Mouse (Mus musculus) cerebellum, postnatal 25 days (tissue): ENCODE measurements around the gene Irgc1.

Experiments
- DNase-seq, 2 experiments: peaks; one replicate each; pipeline ENCODE4 v3.0.0; 2021; ENCODE audit warnings: mixed read lengths in 2 of 2

Irgc1 gene

DNA sequence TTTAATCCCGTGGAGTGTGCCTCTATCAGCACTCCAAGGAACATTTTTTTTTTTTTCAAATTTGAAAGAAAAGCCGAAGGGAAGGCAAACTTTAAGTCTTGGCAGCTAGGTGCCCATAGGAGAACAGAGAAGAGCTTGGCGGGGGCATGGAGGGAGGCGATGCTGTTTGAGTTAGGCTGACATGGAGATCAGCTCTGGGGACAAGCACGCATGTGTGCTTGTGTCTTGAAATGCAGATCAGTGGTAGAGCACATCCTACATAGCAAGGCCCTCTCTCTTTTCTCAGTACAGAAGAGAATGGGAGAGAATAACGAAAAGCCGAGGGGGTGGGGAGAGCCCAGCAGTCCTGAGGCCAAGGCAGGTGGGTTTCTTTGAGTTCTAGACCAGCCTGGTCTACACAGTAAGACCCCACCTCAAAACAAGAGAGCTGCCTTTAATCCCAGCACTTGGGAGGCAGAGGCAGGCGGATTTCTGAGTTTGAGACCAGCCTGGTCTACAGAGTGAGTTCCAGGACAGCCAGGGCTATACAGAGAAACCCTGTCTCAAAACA, 53.7 kb downstream of the Irgc1 start:
- no peak for DNase-seq

DNA sequence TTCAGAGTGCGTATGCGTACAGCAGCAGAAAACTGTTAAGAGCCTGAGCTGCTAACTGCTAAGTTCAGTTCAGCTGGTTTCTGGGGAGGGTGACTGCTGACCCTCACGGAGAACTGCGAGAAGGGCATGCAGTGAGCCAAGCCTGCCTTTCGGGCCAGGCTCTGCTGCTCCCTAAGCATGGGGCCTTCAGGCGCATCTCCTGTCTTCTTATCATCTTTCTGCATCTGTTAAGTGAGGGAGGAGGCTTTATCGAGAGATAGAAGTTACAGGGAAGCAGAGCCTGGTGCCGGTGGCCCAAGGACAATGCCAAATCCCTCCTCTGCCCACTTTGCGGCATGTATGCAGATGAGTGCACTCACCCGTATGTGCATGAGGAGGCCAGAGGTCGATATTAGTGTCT, 55.3 kb downstream of the Irgc1 start:
- no peak for DNase-seq

DNA sequence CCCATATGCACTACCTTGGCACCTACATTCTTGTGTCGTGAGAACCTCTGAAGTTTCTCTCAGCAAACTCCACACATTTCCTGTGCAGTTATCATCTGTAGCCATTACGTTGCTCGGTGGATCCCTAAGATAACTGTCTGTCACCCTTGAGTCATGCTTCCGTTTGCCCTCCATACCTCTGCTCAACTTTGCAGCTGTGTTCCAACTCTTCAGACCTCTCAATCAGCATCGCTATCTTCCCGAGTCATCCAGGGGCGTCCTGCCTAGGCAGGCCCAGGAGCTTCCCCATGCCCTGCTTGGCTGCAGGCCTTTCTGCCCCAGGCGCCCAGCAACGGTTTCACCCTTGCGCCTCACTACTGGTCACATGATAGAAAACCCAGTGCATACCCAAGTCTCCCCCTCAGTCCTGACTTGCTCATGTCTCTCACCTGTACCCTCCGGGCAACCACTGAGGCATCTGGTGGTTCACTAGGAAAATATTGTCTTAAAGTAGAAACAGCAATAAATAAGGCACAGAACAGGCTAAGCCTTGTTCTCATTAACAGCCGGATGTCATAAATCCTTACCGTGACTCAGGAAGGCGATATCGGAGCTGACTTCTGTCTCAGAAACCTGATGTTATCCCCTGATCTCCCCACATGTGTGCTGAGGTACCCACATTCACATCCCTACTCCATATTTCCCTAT, 57.5 kb downstream of the Irgc1 start:
- no peak for DNase-seq

DNA sequence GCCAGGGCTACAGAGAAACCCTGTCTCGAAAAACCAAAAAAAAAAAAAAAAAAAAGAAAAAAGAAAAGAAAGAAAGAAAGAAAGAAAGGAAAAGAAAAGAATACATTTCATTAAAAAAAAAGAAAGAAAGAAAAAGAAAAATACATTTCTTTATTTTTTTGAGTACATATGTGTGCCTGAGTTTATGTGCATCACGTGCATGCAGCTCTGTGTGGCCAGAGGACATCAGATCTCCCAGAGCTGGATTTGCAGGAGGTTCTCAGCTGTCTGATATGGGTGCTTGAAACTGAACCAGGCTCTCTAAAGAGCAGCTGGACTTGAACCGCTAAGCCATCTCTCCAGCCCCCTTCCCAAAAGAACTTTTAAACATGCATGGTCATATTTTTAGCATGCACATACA, 58.0 kb downstream of the Irgc1 start:
- DNase-seq, result no peak

DNA sequence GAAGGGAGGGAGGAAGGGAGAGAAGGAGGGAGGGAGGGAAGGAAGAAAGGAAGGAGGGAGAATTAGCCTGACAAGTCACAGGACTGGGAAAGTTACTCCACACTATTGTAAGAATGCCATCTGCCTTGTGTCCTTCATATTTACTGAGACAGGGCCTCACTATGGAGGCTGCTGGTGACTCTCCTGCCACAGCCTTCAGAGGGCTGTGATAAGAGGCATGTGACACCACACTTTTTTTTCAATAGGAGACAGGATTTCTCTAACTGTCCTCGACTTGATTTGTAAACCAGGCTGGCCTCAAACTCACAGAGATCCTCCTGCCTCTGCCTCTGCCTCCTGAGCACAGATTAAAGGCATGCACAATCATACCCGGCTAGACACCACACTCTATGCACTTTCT, 60.4 kb downstream of the Irgc1 start:
- no peak for DNase-seq

DNA sequence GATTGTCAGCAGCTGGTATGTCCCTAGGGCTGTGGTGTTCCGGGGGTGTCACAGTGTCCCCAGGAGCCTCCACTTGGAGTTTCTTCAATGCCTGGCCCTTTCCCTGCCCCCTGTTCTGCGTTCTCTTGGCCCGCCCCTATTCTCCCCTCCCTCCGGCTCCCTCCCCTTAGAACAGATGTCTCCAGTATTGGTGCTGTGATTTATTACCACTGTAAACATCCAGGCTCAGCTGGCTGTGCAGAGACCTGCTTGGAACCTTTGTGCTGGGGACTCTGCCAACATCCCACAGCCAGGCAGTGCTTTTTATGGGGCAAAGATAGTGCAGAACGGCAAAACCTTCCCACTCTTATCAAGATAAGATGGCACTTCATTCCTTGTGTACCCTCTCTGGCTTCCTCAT, 61.0 kb downstream of the Irgc1 start:
- no peak for DNase-seq

DNA sequence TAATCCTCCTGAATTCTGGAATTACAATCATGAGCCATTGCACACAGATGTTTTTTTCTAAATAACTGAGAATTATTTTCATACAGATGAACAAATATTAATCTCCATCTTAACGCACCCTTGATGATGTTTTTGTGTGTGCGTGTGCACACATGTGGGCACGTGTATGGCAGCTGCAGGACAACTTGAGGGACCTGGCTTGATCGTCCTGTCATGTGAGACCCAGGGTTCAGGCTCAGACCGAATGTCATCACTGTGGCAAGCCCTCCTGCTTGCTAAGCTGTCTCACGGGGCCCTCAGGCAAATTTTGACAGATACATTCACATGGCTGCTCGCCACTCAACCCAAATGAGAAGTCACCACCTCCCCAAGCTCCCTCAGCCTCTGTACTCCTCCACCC, 61.6 kb downstream of the Irgc1 start:
- no peak for DNase-seq

DNA sequence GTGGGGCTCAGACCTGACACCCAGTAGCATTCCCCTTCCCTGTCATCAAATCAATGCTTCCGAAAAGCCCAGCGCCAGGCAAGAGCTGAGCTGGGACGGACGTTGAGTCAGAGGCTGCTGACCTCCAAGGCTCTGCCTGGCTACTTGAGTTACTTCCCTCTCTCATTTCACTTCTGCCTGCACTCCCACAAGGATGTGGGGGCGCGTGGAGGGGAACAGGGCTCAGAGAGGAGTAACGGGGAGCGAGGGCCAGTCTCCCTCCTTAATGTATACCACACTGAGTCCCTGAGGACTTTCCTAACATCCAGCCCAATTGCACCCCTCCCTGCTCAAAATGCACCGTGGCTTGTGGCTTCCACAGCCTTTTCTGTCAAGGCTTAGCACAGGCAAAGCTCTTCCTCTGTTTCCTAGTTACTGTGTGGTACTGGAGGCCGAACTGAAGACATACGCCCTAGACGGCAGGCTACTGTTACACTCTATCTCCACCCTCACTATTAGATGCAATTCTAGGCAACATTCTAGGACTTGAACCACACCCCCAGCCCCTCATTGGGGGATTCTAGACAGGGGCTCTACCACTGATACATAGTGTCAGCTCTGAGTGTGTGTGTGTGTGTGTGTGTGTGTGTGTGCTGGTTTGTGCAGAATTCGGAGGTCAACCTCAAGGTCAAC, 62.4 kb downstream of the Irgc1 start:
- no peak for DNase-seq

DNA sequence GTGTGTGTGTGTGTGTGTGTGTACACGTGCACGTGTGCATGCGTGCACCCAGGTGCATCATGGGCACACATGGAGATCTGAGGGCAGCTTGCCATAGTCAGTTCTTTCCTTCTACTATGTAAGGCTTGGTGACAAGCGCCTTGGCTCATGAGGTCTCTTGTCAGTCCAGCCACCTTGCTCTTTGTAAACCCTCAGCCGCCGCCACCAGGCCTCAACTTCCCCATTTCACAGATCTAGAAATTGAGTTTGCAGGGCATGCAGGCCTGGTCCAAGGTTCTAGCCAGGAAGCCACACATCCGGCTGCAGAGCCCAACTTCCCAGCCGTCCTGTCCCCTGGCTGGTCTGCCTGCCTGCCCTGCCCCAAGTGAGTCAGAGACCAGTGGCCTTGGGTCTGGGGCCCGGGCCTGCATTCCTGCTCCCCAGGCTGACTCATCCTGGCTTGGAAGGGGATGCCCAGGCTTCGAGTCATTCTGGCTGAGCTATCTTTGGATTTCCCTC, 65.0 kb downstream of the Irgc1 start:
- no peak for DNase-seq

DNA sequence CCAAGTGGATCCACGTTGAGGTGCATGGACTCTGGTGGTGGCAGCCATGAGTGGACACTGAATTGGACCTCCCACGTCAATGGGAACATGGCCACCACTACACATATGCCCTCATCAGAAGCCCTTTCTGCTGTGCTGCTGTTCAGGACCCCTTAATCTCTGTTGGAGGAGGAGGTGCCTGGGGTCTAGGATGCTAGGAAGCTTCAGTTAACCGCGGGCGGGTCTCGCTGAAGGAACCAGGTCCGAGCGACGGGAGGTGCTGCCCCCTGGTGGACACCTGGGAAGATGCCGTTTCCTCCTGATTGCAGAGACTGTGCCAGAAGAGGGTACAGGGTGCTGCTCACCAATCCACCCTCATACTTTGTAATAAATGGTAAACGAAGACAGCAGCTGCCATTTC, 67.3 kb downstream of the Irgc1 start:
- DNase-seq, result peak; percentile 87 to 89

DNA sequence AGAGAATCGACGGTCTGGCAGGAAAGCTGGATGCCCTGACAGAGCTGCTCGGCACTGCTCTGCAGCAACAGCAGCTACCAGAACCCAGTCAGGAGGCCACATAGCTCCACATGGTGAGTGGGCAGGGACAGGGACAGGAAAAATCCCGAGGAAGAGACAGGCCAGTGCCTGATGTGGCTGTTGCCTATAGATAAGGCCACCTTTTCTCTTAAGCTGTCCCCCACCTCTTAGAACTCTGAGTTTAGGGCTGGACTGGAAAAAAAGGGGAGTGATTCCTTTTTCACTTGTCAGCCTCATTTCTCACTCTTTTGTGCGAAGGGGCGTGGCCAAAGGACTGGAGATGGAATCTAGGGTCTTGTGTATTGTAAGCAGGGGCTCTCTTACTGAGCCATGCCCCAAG, 68.0 kb downstream of the Irgc1 start:
- no peak for DNase-seq

DNA sequence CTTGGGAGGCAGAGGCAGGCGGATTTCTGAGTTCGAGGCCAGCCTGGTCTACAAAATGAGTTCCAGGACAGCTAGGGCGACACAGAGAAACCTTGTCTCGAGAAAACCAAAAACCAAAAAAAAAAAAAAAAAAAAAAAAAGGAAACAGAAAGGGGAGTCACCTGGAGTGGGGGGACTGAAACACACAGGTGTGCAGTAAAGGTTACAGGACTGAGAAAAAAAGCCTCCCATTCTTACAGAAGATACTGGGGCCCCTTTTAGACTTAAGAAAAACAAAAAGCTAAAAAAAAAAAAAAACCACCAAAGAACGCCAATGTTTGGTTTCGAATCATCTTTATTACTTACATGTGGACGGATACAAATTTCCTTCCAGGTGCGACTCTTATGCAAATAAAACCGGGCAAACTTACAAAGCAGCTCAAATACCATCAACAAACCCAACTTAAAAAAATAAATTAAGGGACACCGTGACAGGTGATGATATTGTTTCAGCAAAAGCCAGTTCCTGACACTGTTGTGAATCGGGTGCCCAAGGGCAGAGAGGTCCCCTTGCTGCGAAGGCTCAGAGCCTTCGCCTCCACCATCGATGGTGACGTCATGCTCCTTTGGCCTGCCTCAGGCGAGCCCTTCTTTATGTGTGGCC, 69.2 kb downstream of the Irgc1 start:
- DNase-seq, result no peak
